Mouse (Mus musculus) E14TG2a.4 (cell line): ENCODE results near the gene 2310061I04Rik.

Experiments used
- CTCF ChIP-seq: conservative IDR thresholded peaks from 2 replicates; pipeline ENCODE4 v1.5.1; 2014; ENCODE audit warnings: low read length
- NANOG ChIP-seq: IDR thresholded peaks from 2 replicates; pipeline ENCODE4 v1.6.1; 2014; ENCODE audit warnings: borderline replicate concordance, low read length, mixed read lengths

DNA sequence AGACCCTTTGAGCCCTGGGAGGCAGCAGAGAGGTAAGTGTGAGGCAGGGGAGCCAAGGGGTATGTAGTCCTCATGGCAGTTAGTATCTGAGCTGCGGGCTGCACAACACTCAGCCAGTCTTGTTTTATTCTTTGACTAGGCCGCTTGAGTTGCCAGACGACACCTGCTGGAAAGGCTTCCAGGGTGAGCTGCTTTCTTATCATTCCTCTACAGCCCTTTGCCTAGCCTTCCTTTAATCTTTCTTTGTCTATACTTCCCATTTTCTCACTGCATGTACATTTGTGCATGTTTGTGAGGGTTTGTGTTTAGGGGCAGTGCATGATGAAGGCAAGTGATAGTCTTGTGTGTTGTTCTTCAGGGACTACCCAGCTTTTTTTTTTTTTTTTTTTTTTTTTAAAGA is 46.3 kb downstream of the 2310061I04Rik start:
- TF ChIP-seq CTCF: no peak
- no peak for TF ChIP-seq NANOG
